Mouse (Mus musculus): Measurements from ENCODE around the gene Dus1l.

GRCm38 (mm10) chr11:120777123-120777522 is 19.1 kb downstream of the Dus1l start:
- TF ChIP-seq CTCF (IDR thresholded peaks at IDR 0.05; ENCODE audit: borderline replicate concordance, control insufficient read depth, extremely low read depth, insufficient read depth, low read length, poor library complexity) (no peak), POLR2A (IDR thresholded peaks at IDR 0.05; ENCODE audit: control insufficient read depth, extremely low read depth, insufficient read depth, low read length, poor library complexity) (no peak)
